Mouse (Mus musculus): ENCODE measurements at regions not wholly inside any gene's neighbourhood (a gene's known extent, or its start where the extent isn't known, plus 50 kb on each side); places are given as distances from the start of the nearest gene placed in this dataset.

DNA sequence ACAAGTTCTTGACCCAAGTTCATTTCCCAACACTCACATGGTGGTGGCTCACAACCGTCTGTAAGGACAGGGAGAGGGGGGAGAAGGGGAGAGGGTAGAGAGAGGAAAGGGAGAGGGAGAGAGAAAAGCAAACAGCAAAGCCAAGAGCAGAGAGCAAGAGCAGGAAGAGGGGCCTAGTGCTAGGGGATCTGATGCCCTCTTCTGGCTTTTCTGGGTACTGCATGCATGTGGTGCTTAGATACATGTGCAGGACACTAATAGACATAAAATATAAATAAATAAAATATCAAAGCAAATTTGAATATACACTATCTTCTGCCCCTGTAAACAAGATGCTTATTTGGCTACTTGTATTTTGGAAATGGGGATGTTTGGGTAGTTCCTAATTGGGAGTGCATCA lies 91.2 kb downstream of the Rnf138rt1 start:
- Histone ChIP-seq H3K27ac (ENCODE audit: control insufficient read depth, insufficient read depth, low read depth, low read length) (no peak overlapping the region), H3K4me3 (ENCODE audit: control insufficient read depth, low read depth, low read length) (no peak overlapping the region), H3K36me3 (ENCODE audit: control insufficient read depth, insufficient read depth, low read length) (no peaks in the 10 kb centered on the region), H3K4me1 (ENCODE audit: control insufficient read depth, insufficient read depth, low read length) (no peaks in the 10 kb centered on the region), H3K27me3 (ENCODE audit: control insufficient read depth, insufficient read depth, low read length) (no peaks in the 10 kb centered on the region)
- TF ChIP-seq POLR2A (IDR thresholded peaks at IDR 0.05; ENCODE audit: control insufficient read depth, low read depth, low read length) (no peak), CTCF (IDR thresholded peaks at IDR 0.05; ENCODE audit: control insufficient read depth, insufficient read depth, insufficient replicate concordance, low read depth, low read length) (peak; percentile 12; the same call in 1 of the 2 replicates)

Data from testis, adult 2 months (tissue).